Mouse (Mus musculus) frontal cortex, postnatal 14 days (tissue): ENCODE measurements at regions not wholly inside any gene's neighbourhood (a gene's known extent, or its start where the extent isn't known, plus 50 kb on each side); places are given as distances from the start of the nearest gene placed in this dataset.

Experiments
- DNase-seq, 2 experiments: peaks; one replicate each; pipeline ENCODE4 v3.0.0; 2022; ENCODE audit warnings: low spot score in 2 of 2

DNA sequence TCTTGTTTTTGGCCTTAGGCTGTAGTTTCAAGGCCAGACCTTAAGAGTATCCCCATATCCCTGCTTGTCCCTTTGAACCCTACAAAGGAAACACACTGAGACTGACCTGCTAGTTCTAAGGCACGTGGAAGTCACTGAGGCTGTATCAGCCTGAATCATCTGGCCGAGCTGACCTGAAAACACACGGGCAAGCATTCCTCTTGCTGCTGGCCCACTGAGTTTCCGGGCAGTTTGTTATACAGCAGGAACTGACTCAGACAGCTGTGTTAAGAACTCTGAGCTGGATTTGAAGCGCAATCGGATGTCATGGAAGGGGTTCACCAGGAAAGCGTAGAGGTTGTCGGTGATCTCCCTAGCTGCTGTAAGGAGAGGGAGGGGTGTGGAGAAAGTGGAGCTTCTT lies 75.9 kb upstream of the Zc3h12a start:
- no peak for DNase-seq

DNA sequence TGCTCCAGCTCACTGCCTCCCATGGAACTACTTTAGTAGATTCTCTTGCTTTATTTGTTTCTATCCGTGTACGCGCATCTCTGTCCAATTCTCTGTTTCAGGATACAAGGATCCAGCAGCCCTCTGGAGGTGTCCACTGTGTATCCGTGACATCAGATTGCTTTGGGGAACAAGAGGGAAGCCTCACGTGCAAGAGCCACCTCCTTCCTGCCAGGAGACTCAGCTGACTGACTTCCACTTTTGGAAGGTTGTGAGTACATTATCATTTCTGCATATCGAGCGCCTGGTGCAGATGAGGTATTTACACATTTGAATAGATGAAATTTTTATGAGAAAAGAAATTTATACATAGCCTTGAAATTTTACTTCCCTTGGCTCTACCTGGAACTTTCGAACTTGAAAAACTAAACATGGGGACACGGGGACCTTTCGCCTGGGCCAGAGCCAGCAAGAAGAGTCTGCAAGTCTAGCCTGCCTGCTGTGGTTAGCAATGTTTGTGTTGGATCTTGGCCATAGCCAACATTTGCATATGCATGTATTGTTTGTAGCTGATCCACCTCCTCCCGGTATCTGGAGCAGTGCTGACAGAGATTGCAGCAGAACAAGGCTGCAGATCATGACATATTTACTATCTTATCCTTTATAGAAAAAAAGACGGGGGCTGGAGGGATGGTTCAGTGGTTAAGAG lies 74.1 kb upstream of the Zc3h12a start:
- no peak for DNase-seq

DNA sequence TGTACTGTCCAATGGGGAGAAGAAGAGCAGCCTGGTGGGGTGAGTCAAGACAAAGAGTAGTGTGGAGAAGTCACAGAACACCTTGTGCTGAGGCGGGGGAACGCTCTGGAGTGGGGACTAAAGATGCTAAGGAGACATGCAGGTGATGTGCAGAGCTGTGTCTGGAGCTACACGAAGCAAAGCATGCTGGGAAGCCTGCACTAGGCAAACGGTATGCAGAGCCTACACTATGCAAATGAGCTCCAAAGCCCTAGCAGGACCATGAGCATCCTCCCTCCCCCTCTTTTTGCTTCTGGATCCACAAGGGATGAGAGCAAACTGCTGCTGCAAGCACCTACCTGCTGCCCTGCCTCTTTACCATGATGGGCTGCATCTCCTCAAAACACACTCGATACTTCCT lies 73.1 kb upstream of the Zc3h12a start:
- no peak for DNase-seq

DNA sequence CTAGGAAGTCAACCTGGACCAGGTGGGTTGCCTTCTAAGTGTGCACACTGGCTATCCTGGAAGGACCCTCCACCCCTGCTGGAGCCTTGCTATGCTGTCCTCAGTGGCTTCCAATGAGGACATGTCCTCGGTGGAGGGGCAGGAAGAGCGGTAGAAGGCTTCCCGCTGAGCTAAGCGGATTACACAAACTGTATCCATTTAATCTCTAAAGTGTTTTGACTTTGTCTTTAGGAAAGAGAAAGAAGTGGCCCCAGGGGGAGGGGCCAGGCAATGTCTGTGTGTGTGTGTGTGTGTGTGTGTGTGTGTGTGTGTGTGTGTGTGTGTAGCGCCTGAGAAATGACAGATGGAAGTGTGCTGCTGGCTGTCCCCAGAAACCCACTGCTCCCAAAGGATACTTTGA lies 71.6 kb upstream of the Zc3h12a start:
- DNase-seq, result no peak

DNA sequence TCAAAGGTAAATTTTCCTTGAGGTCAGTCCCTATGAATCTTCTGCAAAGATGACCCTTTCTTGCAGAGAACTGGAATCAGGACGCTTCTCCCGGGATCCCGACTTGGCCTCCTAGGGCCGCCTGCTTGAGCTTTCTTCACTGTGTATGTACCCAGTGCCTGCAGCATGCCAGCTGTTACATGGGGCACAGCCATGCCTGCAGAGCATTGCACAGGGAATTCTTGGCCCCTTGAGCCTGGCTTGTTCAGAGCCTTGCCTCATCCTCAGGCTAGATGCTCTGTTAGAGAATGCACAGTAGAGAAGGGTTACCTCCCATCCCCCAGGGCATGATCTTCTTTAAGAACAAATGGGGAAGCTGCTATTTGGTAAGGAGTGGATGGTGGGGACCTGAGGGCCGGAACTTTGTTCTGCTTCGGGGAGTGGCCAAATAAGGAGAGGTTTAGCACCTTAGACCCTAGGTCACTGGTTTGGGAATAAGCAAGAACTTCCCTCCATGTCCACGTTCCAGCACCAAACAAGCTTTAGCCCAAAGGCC lies 68.3 kb upstream of the Zc3h12a start:
- no peak for DNase-seq

DNA sequence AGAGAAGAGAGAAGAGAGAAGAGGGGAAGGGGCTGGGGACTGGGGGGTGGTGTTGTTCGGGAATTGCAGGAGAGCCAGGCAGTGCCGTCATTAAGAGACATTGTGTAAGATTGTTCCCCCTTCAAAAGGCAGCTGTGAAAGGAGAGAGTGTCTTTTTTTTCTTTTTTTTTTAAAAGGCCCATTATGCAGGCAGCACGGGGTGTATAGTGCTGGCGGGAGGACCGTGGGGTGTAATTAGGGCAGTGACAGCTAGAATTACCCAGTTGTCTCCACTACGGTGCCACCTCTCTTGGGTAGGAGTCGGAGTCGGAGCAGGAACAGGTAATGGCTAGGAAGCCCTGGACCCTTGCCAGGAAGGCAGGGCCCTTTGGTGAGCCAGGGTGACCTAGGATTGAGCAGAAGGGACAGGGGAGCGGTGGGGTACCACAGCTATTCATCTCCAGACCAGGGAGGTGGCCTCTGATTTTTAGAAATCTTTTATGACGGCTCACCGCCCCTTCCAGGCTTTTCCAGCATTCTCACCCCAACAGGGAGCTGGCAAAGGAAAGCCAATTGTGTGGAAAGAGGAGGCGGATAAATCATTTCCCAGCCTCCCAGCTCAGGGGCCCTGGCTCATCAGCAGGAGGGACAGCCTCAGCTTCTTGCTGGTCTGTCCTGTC lies 67.2 kb upstream of the Zc3h12a start:
- DNase-seq, result no peak

DNA sequence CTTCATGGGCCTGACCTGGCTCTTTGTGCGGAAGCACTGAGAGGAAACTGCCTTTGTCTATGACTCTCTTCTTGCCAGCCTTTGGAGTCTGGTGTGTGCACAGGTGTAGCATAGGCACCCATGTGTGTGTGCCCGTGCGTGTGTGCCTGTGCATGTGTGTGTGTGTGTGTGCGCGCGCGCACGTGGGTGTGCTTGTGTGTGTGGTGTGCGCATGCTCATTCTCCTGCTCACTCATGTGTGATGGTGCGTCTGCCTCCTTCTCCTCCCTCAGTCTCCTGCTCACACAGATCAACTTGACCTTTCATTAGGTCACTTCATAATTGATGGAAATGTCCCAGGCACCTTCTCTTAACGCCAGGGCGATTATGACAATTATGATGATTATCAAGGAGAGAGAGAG lies 66.7 kb upstream of the Zc3h12a start:
- no peak for DNase-seq

DNA sequence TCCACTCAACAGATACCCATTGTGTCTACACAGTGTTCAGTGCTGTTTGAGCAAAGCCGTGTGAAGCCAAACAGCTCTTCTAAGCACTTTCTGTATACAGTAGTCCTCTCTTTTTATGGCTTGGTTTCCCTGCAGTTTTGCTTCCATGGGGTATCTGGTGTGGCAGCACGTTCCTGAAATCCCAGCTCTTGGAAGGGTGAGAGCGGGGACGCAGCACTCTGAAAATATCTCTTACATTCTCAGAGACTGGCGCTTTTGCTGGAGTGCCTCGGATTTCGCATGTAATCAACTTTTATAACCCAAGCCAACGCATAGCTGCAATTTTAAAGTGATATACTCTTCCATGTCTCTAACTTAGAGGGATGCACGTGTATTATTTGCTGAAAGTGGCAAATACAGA lies 64.0 kb upstream of the Zc3h12a start:
- DNase-seq, result peak; percentile 46 to 48

DNA sequence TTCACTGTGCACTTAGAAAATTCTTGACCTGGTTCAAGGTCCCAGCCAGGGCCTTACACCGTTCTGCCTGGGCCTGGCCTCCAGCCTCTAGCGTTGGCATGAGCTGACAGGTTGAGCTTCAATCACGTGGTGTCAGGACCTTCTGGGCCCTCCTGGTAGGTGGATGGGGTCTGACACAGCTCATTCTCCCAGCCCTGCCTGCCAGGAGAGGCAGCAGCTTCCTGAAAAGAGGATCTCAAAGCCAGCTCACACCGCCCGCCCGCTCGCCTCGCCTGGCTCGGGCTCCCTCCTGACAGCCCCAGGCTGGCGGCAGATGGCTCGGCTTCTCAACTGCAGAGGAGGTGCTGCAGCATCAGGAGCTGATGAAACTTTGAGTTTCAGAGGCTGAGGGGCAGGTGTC lies 63.4 kb upstream of the Zc3h12a start:
- DNase-seq, result peak; percentile 63 to 64

DNA sequence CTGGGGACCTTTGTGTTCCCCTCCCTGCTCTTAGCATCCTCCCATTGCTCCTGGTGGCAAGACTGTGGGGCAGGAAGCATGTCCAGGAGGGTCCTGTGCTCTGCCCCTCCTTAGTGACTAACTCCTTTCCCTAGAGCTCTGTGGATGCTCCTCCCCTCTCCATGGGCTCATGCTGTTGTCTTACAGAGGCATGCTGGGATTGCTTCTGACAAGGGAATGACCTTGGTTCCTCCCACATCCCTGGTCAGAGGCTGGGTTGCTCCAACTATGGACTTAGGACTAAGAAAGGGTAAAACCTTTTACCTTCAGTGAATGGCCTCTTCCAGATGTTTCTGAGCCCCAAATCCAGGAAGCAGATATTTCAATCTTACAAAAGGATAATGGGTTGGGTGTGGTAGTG lies 62.3 kb upstream of the Zc3h12a start:
- no peak for DNase-seq

DNA sequence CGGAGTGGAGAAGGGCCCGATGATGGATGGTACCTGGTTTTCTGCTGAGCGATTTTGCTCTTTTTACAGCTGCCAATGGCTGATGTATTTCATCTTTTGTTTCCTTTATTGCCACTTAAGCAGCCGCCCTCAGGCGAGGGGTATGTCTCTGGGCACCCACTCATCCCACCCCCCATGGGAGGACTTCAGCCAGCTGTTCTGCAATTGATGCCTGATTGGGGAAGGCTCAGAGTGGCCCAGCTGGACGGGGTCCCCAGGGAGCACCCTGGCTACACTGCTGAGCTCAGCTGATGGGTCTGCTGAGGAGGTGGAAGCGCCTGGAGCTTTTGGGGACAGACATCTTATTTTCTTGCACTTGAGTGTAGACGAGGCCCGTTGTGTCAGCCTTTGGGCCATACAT lies 58.6 kb upstream of the Zc3h12a start:
- DNase-seq, result no peak

DNA sequence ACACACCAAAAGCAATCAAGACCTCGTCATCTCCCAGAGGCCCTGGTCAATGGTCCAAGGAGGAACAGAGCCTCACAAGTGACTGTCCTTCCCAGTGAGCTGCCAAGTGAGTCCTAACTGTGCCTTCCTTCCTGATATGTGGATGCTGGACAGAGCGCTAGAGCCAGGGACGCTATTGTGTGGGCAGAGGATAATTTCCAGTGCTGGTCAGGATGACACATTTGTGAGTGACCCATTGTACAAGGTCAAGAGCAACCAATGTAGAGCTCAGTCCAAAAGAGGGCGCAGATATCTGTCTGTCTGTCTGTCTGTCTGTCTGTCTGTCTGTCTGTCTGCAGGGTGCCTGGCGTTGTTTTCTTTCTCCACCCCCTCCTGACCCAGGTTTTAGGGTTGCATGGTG lies 57.4 kb upstream of the Zc3h12a start:
- DNase-seq, result no peak

DNA sequence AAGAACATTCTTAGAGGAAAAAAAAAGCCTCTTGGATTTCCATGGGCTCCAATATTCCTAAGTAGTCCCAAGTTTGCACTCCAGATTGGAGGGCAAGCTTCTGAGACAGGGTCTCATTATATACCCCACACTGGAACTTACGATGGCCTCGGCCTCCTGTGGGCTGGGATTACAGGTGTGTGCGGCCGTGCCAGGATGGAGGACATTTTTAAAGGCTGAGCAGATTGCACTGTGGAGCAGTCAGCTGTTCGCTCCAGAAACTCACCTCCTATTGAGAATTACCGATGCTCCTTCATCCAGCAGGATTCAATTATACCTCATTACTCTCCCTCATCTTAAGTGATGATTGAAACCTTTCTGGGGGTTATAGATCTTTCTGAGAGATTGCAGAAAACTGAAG lies 53.3 kb upstream of the Zc3h12a start:
- DNase-seq, result no peak

DNA sequence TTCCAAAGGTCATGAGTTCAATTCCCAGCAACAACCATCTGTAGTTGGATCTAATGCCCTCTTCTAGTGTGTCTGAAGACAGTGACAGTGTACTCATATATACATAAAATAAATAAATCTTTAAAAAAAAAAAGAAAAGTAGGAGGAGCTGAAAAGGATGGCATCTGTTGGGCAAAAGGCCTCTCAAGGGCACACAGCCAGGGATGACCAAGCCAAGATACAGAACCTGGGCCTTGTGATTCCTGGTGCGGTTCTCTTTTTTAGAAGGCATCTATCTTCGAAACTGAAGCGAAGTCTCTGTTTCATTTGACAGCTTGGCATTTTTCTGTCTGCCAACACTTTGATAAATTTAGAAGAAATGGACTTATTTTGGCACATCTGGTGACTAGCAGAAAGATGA lies 50.9 kb upstream of the Zc3h12a start:
- DNase-seq, result no peak

DNA sequence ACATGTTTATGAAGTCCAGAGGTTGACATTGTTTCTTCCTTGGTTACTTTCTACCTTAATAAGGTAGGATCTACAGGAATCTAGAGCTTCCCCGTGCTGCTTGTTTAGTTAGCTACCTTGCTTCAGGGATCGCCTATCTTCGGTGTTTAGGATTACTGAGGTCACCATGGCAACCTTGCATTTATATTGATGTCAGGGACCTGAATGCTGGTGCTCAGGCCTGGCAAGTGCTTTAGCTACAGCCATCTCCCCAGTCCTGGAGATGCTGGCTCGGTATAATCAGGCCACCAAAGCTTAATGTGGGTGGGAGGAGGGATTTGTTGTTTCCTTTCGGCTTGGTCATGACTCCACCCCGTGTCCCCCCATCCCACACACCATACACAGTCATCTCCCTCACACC lies 50.0 kb upstream of the Zc3h12a start:
- DNase-seq, result no peak
